Mouse (Mus musculus) frontal cortex, postnatal 10 days (tissue): Measurements from ENCODE around the gene Xrra1.
A peak's percentile ranks its signal among the peaks of the same experiment; 100 is the strongest.
"Not testable (repeated sequence)": the region's sequence is repeated elsewhere in the genome, so short reads cannot be mapped to it uniquely, and the experiment has no call there.

Source experiments
- DNase-seq, 2 experiments: peaks; one replicate each; pipeline ENCODE4 v3.0.0; 2022; ENCODE audit warnings: low spot score in 2 of 2, mixed read lengths in 1 of 2

The Xrra1 gene

DNA sequence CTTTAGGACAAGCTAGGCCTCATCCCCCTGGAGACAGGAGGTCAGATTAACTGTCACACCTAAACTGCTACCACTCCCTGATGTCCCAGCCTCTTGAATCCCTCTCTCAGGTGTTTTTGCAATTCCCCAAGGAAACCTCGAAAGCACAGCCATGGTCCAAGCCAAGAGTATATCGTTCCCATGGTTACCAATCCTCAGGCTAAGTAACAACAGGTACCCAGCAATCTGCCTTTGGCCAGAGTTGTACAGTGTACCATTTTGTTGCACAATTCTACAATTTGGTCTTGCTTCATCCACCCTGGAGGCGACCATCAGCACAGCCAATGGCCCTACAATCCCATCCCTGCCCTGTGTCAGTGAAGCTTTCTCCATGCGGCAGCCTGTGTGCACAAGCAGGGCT is 38.0 kb downstream of the Xrra1 start:
- no peak for DNase-seq

DNA sequence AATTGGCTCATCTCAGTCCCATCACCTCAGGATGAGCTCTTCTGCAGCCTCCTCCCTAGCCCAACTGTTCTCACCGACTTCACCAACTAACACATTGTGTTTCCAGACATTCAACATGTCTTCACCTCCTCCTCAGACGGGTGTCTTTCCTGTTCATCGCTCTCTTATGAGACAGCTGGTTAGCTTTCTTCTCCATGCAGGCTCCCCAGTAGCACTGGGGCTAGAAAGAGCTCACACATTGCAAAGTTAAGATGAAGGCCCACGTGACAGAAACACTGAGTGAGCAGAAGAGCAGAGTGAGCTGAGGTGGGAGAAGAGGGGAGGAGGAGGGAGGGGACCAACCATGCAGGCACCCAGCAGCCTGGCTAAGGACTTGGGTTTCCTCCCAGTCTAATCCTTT is 43.3 kb downstream of the Xrra1 start:
- no peak for DNase-seq

DNA sequence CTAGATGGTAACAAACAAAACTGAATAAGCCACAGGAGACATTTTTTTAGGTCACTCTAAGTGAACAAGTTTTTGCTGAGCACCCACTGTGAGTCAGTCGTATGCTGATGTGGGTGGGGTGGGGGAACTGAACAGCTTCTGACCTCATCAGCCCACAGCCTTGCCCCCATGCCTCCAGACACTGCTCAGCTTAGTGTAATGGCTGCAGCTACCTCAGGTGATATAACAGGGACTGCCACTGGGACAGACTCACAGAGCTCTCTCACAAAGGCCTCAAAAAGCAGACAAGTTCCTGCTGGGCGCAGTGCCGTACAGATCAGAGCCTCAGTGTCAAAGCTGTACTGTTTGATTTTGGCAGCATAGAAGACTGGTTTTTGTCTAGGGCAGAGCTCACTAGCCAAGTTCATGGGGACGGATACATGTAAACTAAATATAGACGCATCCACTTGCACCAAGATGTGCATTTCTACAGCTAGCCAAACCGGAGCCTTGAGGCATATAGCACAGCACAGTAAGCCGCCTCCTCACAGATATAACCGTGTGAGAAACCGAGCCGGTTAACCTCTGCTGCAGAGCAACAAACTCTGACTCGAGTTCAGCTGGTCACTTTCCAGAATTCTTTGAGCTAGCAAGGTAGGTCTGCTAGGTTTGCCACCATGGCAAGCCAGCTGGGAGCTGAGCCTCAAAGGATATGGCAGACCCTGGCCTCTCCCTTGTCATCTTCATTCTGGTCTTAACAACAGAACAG is 44.2 kb downstream of the Xrra1 start:
- no peak for DNase-seq

DNA sequence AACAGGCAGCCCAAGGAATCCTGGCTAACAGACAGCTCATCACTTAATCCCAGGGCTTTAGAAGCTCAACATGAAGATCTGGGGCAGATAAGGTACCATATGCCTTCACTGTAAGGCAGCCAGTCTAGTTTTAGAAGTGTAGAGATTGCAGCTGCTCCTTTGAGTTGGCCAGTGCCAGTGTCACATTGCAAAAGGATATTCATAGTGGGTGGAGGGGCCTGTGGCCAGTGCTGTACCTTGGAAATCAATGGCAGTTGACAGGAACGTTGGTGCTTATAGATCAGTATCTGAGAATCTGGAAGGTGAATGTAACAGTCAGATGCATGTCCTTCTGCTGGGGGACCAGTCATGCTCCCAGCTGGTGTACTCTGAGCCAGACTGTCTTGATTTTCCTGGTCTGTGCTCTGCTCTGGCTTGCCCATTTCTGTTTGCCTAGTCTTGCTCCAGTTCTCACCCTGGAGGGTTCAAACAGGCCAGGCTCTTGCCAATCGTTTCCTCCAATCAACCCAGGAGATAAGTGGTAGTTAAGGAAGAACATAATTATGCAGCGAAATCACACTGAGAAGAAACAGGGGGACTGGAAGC is 45.6 kb downstream of the Xrra1 start:
- DNase-seq, result no peak

DNA sequence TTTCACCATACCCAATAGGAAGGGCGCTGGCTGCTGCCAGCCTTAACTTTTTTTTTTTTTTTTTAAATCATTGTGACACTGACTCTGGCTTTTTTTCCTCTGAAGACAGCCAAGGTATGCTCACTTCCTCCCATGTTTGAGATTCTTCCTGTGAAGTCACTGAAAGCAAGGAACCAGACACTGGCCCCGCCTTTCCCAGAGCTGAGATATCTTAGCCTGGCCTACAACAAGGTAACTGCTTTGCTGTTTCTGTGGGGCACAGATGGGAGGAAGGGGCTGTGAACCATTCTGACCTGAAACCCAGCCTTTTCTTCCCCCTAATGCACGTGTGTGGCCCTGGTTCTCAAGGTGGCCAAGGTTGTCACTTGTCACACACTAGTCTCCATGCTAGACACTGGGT is 47.4 kb downstream of the Xrra1 start:
- DNase-seq, result no peak

GRCm38 (mm10) chr7:99907463-99907862 is 48.5 kb downstream of the Xrra1 start:
- no peak for DNase-seq

DNA sequence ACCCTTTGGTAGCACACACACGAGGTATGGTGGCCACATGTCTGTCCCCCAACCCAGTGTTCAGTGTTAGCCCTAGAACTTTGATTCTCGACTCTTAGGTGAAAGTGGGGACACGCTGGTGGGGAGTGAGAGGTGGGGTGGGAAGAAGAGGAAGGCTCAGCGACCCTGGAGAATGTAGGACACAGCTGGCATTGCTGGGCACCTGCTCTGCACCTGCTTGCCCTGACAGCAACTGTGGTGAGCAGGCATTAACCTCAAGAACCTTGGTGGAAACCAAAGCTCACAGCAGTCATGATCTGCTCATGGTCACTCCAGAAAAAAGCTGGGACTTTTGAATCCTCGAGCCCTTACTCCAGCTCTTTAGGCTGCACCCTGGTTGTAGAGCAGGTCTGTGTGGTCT is 52.1 kb downstream of the Xrra1 start:
- DNase-seq, result no peak

DNA sequence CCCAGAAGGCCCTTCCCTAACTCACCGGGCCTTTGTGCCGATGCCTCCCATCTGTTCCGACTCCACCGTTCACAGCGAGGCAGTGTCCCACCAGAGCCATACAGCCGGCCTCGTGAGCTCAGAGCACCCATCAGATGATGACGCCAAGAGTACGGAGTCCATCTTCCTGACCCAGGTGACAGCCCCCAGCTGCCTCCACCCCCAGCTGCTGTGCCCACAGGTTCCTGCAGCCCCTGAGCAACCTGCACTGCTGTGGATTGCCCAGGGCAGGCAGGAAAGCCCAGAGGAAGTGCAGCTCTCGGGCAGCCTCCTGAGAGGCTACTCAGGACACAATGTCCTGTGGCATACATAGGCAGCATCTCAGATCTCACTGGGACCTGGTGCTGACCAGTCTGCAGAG is 55.4 kb downstream of the Xrra1 start:
- DNase-seq, result no peak

DNA sequence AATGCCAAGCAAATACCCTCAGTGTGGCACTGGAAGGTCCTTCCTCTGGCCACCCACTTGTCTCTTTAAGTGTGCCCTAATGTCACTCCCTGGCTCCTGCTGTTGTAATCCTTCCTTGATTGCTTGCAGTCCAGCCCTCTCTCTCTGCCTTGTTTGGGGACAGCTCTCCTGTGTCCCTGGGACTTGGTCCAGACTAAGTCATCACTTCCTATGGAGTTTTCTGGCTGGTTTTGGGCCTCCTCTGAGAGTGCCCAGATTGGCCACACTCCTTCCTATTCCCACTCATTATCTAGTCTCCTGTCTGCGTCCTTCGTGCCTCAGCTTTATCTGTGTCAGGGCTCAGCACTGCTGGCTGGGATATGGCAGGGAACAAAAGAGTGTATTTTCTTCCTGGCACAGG is 56.6 kb downstream of the Xrra1 start:
- no peak for DNase-seq

GRCm38 (mm10) chr7:99916741-99917319 is 57.9 kb downstream of the Xrra1 start:
- DNase-seq, result peak in 1 of 2 experiments; percentile 40

DNA sequence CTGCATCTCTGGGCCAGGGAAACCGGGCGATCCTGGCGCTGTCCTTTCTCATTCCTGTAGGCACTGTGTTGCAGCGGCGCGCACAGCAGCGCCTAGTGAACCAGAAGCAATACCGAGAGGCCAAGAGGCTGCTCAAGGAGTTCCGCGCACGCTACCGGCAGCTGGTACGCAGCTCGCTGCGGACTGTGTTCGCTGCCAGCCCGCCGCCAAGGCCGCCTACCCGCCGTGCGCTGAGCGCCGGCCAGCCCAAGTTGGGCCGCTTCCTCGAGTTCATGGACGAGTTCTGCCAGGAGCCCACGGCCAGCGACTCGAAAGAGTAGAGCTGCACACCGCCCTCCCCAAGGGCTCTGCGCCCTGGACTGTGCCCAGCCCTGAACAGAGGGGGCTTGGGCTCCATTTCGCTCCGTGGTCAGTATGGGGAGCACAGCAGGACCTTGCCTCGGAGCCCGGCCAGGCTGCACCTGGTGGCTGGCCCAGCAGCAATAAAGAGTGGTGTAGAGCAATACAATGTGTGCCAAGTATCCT is 58.5 kb downstream of the Xrra1 start:
- peak in 1 of 2 experiments; percentile 45 for DNase-seq

- no peak for DNase-seq
Observed at GRCm38 (mm10) chr7:99919164-99919563, 60.2 kb downstream of the Xrra1 start.

- no peak for DNase-seq
Observed at GRCm38 (mm10) chr7:99919971-99920370, 61.1 kb downstream of the Xrra1 start.

- no peak for DNase-seq
Observed at GRCm38 (mm10) chr7:99920416-99920815, 61.5 kb downstream of the Xrra1 start.

- DNase-seq, result peak in 1 of 2 experiments; percentile 59
Observed at GRCm38 (mm10) chr7:99926916-99927714, 68.2 kb downstream of the Xrra1 start.

DNA sequence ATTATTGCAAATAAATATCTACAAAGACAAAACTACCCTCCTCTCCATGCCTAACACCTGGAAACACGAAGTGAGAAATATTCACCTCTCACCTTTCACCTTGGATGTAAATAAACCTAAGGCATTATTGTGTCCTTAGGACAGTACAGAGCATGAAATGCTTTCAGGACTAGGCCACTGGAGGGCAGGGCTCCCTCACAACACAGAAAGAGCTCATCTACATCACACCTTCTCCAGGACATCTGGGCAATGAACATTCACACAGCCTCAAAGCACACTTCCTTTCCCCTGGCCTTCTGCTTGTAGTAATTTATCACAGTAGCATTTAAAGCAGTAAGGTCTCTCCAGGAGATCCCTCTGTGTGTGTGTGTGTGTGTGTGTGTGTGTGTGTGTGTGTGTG is 76.8 kb downstream of the Xrra1 start:
- no peak for DNase-seq

DNA sequence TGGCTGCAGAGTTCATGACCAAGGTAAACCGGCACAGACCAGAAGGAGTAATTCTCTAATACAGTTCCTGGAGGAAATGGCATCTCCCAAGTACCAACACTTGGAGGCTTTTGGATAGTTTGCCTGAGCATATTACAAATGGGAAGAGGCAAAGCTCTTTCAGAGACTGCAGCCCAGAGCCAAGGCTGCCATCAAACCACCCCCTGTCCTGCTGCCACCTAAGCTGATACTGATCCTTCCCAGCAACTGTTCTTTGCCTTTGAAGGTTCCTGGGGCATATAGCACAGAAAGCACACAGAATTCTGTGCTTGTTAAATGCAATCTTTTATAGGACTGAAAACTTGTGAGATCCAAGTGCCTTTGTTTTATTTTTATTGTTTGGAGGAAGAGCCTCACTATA is 81.8 kb downstream of the Xrra1 start:
- DNase-seq, result no peak

DNA sequence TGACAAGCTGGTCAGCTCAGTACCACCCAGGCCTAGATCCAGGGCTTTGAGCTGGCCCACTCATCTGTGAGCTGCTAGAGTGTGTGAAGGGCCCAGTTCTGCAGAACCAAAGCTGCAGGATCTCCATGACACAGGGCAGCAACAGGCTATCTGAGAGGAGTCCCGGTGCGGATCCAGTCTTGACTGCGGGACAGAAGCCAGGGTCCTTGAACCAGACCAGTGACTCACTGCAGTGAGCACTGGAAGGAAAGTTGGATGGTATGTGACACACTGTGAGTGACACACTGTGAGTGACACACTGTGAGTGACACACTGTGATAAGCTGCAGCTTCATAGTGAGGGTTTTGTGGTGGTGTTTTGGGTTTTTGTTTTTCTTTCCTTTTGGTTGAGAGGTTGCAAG is 85.6 kb downstream of the Xrra1 start:
- DNase-seq, result no peak

DNA sequence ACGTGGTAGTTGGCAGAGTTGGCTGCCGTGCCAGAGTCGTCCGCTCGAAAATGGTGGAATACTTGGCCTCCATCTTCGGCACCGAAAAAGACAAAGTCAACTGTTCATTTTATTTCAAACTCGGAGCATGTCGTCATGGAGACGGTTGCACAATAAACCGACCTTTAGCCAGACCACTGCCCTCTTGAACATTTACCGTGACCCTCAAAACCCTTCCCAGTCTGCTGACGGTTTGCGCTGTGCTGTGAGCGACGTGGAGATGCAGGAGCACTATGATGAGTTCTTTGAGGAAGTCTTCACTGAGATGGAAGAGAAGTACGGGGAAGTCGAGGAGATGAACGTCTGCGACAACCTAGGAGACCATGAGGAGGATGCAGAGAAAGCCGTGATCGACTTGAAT is 86.1 kb downstream of the Xrra1 start:
- not testable (repeated sequence) for DNase-seq

DNA sequence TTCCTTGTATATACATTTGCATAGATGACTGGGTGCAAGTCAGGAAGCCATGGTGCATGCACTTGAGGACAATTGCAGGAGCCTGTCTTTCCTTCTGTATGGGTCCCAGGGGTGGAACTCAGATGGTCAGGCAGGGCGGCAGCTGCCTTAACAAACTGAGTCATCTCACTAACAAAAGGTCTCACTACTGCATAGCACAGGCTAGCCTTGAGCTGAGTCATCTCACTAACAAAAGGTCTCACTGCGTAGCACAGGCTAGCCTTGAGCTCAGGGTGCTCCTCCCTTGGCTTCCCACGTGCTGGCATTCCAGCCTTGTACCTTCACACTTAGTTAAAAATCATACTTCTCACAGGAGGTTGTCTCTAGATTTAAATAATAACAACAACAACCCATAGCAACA is 87.0 kb downstream of the Xrra1 start:
- DNase-seq, result no peak

DNA sequence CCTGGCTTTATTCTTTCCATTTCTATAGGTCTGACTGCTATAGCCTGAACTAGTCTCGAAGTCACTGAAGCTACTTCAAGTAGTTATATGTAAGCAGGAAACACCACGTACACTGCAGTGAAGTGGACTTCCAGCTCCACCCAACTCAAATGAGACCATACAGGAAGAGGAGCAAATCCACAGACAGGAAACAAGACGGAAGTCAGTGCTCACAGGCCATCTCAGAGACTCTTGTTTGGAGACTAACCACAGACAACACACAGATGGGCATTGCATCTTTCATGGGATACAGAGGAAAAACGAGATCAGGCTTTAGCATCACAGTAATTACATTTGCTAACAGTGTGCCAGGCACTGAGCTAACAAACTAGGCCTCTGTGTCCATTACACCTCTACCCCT is 87.4 kb downstream of the Xrra1 start:
- DNase-seq, result no peak

- peak; percentile 57 to 70 for DNase-seq
Observed at GRCm38 (mm10) chr7:99947329-99947728, 88.4 kb downstream of the Xrra1 start.
